Mouse (Mus musculus) urinary bladder, adult 18-20 months (tissue): ENCODE measurements around the gene Mb.

Experiments used
- DNase-seq, 2 experiments: peaks; one replicate each; pipeline ENCODE4 v3.0.0; 2022; ENCODE audit warnings: low spot score in 2 of 2, mixed read lengths in 2 of 2

Gene Mb

GRCm38 (mm10) chr15:77050570-77050969 is at the start of gene Mb:
Gene Mb (minus strand): TSS chr15:77050670.
- DNase-seq = no peak

GRCm38 (mm10) chr15:77099756-77100155 is 49.3 kb upstream of the Mb start:
- DNase-seq = no peak

GRCm38 (mm10) chr15:77097358-77097757 is 46.9 kb upstream of the Mb start:
- DNase-seq = no peak

GRCm38 (mm10) chr15:77095216-77095615 is 44.7 kb upstream of the Mb start:
- DNase-seq = no peak

- no peak for DNase-seq
Measured at GRCm38 (mm10) chr15:77094431-77094830, 44.0 kb upstream of the Mb start.

- no peak for DNase-seq
Measured at GRCm38 (mm10) chr15:77091394-77091793, 40.9 kb upstream of the Mb start.

- DNase-seq = no peak
Measured at GRCm38 (mm10) chr15:77090531-77090930, 40.1 kb upstream of the Mb start.

- no peak for DNase-seq
Measured at GRCm38 (mm10) chr15:77089249-77089648, 38.8 kb upstream of the Mb start.

GRCm38 (mm10) chr15:77086488-77086887 is 36.0 kb upstream of the Mb start:
- no peak for DNase-seq

GRCm38 (mm10) chr15:77085818-77086217 is 35.3 kb upstream of the Mb start:
- DNase-seq = no peak

- no peak for DNase-seq
Measured at GRCm38 (mm10) chr15:77081454-77081853, 31.0 kb upstream of the Mb start.

GRCm38 (mm10) chr15:77080684-77081254 is 30.3 kb upstream of the Mb start:
- DNase-seq = no peak

GRCm38 (mm10) chr15:77079890-77080361 is 29.5 kb upstream of the Mb start:
- peak in 1 of 2 experiments; percentile 34 for DNase-seq

- DNase-seq = no peak
Measured at GRCm38 (mm10) chr15:77079256-77079822, 28.9 kb upstream of the Mb start.

GRCm38 (mm10) chr15:77078786-77079185 is 28.3 kb upstream of the Mb start:
- no peak for DNase-seq

- no peak for DNase-seq
Measured at GRCm38 (mm10) chr15:77077906-77078305, 27.4 kb upstream of the Mb start.

- no peak for DNase-seq
Measured at GRCm38 (mm10) chr15:77076523-77076922, 26.1 kb upstream of the Mb start.

- DNase-seq = no peak
Measured at GRCm38 (mm10) chr15:77072556-77073163, 22.2 kb upstream of the Mb start.

GRCm38 (mm10) chr15:77071501-77071900 is 21.0 kb upstream of the Mb start:
- DNase-seq = no peak

GRCm38 (mm10) chr15:77070745-77071268 is 20.3 kb upstream of the Mb start:
- DNase-seq = no peak

GRCm38 (mm10) chr15:77069019-77069418 is 18.5 kb upstream of the Mb start:
- no peak for DNase-seq

- DNase-seq = no peak
Measured at GRCm38 (mm10) chr15:77068439-77068861, 18.0 kb upstream of the Mb start.

- no peak for DNase-seq
Measured at GRCm38 (mm10) chr15:77066233-77066632, 15.8 kb upstream of the Mb start.
